Mouse (Mus musculus): ENCODE data around the gene Gng8. TPM values are rescaled to one million over a fixed set of nuclear protein-coding genes. Genes with fewer than 3 reads are reported as not detected.
A peak's percentile ranks its signal among the peaks of the same experiment; 100 is the strongest.

Gene Gng8
- total RNA-seq, 2 experiments from 2014 or later: 2.5 to 3.2 TPM

- DNase-seq (ENCODE audit: extremely low spot score in 1 of 2, low spot score in 1 of 2): no peak
Measured at GRCm38 (mm10) chr7:16921881-16922335, 30.3 kb downstream of the Gng8 start.

- peak in 1 of 2 experiments; percentile 35 for DNase-seq (ENCODE audit: extremely low spot score in 1 of 2, low spot score in 1 of 2)
Measured at GRCm38 (mm10) chr7:16922360-16922973, 30.9 kb downstream of the Gng8 start.

- DNase-seq (ENCODE audit: extremely low spot score in 1 of 2, low spot score in 1 of 2): peak in 1 of 2 experiments; percentile 47
Measured at GRCm38 (mm10) chr7:16923283-16924036, 31.9 kb downstream of the Gng8 start.

- DNase-seq (ENCODE audit: extremely low spot score in 1 of 2, low spot score in 1 of 2): peak; percentile 99 to 100
Measured at GRCm38 (mm10) chr7:16924037-16924834, 32.6 kb downstream of the Gng8 start, which contains the start of gene Calm3. TSS of gene Calm3 (minus strand) at chr7:16924114.

GRCm38 (mm10) chr7:16928341-16928740 lies 36.8 kb downstream of the Gng8 start:
- no peak for DNase-seq (ENCODE audit: extremely low spot score in 1 of 2, low spot score in 1 of 2)

- peak; percentile 76 to 77 for DNase-seq (ENCODE audit: extremely low spot score in 1 of 2, low spot score in 1 of 2)
Measured at GRCm38 (mm10) chr7:16930850-16931249, 39.3 kb downstream of the Gng8 start.

GRCm38 (mm10) chr7:16931968-16932627 lies 40.5 kb downstream of the Gng8 start:
- DNase-seq (ENCODE audit: extremely low spot score in 1 of 2, low spot score in 1 of 2): peak; percentile 81 to 97

GRCm38 (mm10) chr7:16932704-16933577 lies 41.4 kb downstream of the Gng8 start:
- peak; percentile 36 to 75 for DNase-seq (ENCODE audit: extremely low spot score in 1 of 2, low spot score in 1 of 2)

GRCm38 (mm10) chr7:16937312-16937711 lies 45.7 kb downstream of the Gng8 start:
- DNase-seq (ENCODE audit: extremely low spot score in 1 of 2, low spot score in 1 of 2): no peak

GRCm38 (mm10) chr7:16938117-16938791 lies 46.7 kb downstream of the Gng8 start:
- DNase-seq (ENCODE audit: extremely low spot score in 1 of 2, low spot score in 1 of 2): peak in 1 of 2 experiments; percentile 30

- no peak for DNase-seq (ENCODE audit: extremely low spot score in 1 of 2, low spot score in 1 of 2)
Measured at GRCm38 (mm10) chr7:16940292-16940691, 48.7 kb downstream of the Gng8 start.

GRCm38 (mm10) chr7:16942861-16943260 lies 51.3 kb downstream of the Gng8 start:
- no peak for DNase-seq (ENCODE audit: extremely low spot score in 1 of 2, low spot score in 1 of 2)

GRCm38 (mm10) chr7:16944061-16944807 lies 52.6 kb downstream of the Gng8 start, which contains the start of gene Pnmal2:
TSS of gene Pnmal2 (plus strand) at chr7:16944682.
- peak; percentile 82 to 85 for DNase-seq (ENCODE audit: extremely low spot score in 1 of 2, low spot score in 1 of 2)

- no peak for DNase-seq (ENCODE audit: extremely low spot score in 1 of 2, low spot score in 1 of 2)
Measured at GRCm38 (mm10) chr7:16944808-16945315, 53.3 kb downstream of the Gng8 start.
